Mouse (Mus musculus) megakaryocyte, embryonic 14.5 days (primary cell): ENCODE results near the gene Kcnab2.

Source experiments
- FLI1 ChIP-seq: IDR thresholded peaks from 2 replicates; pipeline ENCODE4 v1.6.1; 2012; ENCODE audit warnings: low read length, inconsistent platforms, mixed read lengths
- GATA1 ChIP-seq: IDR thresholded peaks from 3 replicates; pipeline ENCODE4 v1.6.1; 2012; ENCODE audit warnings: mixed read lengths, low read length, inconsistent platforms, borderline replicate concordance

DNA sequence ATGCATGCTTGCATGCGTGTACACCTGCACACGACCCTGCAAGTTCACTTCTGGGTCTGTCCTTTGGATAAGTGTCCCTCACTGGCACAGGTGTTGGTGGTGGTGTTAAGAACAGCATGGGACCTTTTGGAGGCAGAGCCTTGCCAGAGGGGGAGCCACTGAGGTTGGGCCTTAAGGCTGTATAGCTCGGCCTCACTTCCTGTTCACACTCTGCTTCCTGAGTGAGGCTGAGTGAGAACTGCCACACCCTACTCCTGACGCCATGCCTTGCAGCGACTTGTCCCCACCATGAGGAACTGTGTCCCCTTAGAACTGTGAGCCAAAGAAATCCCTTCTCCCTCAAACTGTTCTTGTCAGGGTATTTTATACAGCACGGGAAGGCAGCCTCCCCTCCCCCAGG is 26.3 kb downstream of the Kcnab2 start:
- no peak for TF ChIP-seq GATA1
- no peak for TF ChIP-seq FLI1
